Mouse (Mus musculus) lung, adult 2 months (tissue): ENCODE measurements around the gene Rrnad1.

Source experiments
- CTCF ChIP-seq: fragments of 200-500 bp; IDR thresholded peaks from 2 replicates; pipeline ENCODE4 v1.5.1; 2011; ENCODE audit warnings: mild to moderate bottlenecking, low read length, control low read depth; ENCODE audit not compliant: insufficient read depth
- POLR2A ChIP-seq: fragments of 200-500 bp; IDR thresholded peaks from 2 replicates; pipeline ENCODE4 v1.6.1; 2011; ENCODE audit warnings: low read depth, mild to moderate bottlenecking, control low read depth, low read length, borderline replicate concordance; ENCODE audit errors: extremely low read depth

GRCm38 (mm10) chr3:87945781-87946540 lies 15.4 kb upstream of the Rrnad1 start:
- TF ChIP-seq POLR2A = no peak
- no peak for TF ChIP-seq CTCF
